Mouse (Mus musculus) layer of hippocampus, adult 8-10 months (tissue): Measurements from ENCODE around the gene Btbd35f19. TPM values are rescaled to one million over a fixed set of nuclear protein-coding genes. Genes with fewer than 3 reads are reported as not detected.
A peak's percentile ranks its signal among the peaks of the same experiment; 100 is the strongest.
"Not testable (repeated sequence)": the region's sequence is repeated elsewhere in the genome, so short reads cannot be mapped to it uniquely, and the experiment has no call there.

Experiments
- DNase-seq, 2 experiments: peaks; one replicate each; pipeline ENCODE4 v3.0.0; 2022; ENCODE audit warnings: low spot score in 2 of 2
- total RNA-seq, 4 experiments: library from RNA; stranded (reverse); gene quantifications; 2 replicates each; pipeline ENCODE4 v1.2.4; 2022

Gene Btbd35f19
- not detected for total RNA-seq

DNA sequence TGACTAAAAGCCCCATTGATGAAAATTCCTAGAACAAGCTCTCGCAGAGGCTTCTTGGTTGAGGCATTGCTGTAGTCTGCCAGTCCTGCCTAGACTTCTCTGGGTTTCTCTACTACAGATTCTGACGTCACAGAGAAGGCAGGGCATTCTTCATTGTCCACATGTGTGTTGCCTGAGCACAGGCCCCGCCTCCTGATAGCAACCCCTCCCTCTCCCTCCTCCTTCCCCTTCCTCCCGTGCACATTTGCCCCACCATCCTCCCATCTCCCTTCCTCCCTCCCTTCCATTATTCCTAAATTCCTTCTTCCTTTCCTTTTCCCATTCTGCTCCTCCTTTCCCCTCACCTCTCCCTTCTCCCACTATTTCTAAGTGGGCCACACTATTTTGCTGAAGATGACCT, at the start of gene Btbd35f19:
Btbd35f19 (minus strand) TSS at position 101 of the 400 bp plus-strand sequence.
- not testable (repeated sequence) for DNase-seq

DNA sequence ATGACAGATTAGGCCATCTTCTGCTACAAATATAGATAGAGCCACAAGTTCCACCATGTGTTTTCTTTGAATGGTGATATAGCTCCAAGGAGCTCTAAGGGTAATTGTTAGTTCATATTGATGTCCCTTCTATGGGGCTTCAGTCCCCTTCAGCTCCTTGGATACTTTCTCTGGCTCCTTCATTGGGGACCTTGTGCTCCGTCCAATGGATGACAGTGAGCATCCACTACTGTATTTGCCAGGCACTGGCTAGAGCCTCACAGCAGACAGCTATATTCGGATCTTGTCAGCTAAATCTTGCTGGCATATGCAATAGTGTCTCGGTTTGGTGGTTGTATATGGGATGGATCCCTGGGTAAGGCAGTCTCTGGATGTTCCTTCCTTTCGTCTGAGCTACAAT, 41.8 kb downstream of the Btbd35f19 start:
- peak in 1 of 2 experiments; percentile 1 for DNase-seq

DNA sequence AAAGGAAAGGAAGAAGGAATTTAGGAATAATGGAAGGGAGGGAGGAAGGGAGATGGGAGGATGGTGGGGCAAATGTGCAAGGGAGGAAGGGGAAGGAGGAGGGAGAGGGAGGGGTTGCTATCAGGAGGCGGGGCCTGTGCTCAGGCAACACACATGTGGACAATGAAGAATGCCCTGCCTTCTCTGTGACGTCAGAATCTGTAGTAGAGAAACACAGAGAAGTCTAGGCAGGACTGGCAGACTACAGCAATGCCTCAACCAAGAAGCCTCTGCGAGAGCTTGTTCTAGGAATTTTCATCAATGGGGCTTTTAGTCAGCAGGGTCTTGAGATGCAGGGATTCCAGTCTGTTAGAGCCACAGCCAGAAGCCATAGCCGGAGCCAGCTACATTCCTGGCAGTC, 47.6 kb downstream of the Btbd35f19 start, which contains the start of gene Btbd35f26:
Btbd35f26 (plus strand) TSS at position 301 of the 400 bp plus-strand sequence.
- not testable (repeated sequence) for DNase-seq

Other genes with a start within 250 kb of the Btbd35f19 start
- gene Spin2f, start 130.0 kb downstream of the Btbd35f19 start, total RNA-seq: not detected
- gene Btbd35f26, start 47.5 kb downstream of the Btbd35f19 start, total RNA-seq: not detected
- not detected for gene Gm21883, start 190.4 kb upstream of the Btbd35f19 start, total RNA-seq
- not detected for gene Spin2e, start 235.0 kb upstream of the Btbd35f19 start, total RNA-seq